Mouse (Mus musculus): ENCODE data around the gene E2f1.

E2f1 gene

DNA sequence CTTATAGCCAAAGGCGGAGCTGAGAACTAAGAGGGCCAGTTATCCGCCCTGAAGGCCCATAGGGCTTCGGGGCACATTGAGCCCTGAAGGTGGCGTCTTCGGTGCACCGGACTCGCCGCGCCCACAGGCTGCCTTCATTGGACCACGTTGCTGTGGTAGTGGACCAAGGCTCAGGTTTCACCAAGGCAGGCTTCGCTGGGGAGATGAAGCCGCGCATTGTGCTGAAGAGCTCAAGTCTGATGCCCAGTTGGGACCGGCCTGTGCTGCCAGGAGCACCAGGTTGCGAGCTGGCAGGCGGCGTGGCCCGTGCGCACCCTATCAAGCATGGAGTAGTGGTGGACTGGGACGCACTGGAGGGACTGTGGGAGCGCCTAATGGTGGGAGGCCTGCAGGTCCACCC is 17.8 kb downstream of the E2f1 start:
- no peak for DNase-seq (ENCODE audit: low spot score)

GRCm38 (mm10) chr2:154551476-154551875 is 18.2 kb downstream of the E2f1 start, which contains the start of gene Actl10:
Gene Actl10 (plus strand): TSS chr2:154551776.
- DNase-seq (ENCODE audit: low spot score): no peak

DNA sequence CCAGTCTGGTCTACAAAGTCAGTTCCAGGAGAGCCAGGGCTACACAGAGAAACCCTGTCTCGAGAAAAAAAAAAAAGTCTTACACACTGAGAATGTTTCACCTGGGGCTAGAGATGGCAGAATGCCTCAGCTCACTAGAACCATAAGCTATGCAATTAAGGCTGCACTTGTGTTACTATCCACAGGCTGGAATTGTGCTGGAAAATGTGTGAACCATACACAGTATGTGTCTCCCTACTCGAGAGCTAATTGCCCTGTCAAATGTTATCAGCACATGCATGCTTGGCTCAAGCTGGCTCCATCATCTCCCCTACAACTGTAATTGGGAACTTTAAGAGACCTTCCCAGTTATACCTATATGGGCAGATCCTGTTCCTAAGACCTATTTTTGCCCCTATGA is 18.8 kb downstream of the E2f1 start:
- DNase-seq (ENCODE audit: low spot score): no peak

DNA sequence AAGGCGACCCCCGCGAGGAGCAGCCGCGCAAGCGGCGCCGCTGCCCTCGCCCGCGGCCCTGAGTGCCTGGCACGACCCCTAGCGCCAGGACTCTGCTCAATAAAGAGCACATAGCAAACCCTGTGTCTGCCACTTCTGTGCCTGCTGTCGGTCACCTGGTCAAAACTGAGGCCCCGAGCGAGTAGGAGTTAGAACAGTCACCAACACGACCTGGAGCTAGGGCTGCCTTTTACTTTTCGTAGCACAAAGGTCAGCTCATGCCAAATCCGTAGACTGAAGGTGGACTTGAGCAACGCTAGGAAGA is 19.9 kb downstream of the E2f1 start:
- no peak for DNase-seq (ENCODE audit: low spot score)

DNA sequence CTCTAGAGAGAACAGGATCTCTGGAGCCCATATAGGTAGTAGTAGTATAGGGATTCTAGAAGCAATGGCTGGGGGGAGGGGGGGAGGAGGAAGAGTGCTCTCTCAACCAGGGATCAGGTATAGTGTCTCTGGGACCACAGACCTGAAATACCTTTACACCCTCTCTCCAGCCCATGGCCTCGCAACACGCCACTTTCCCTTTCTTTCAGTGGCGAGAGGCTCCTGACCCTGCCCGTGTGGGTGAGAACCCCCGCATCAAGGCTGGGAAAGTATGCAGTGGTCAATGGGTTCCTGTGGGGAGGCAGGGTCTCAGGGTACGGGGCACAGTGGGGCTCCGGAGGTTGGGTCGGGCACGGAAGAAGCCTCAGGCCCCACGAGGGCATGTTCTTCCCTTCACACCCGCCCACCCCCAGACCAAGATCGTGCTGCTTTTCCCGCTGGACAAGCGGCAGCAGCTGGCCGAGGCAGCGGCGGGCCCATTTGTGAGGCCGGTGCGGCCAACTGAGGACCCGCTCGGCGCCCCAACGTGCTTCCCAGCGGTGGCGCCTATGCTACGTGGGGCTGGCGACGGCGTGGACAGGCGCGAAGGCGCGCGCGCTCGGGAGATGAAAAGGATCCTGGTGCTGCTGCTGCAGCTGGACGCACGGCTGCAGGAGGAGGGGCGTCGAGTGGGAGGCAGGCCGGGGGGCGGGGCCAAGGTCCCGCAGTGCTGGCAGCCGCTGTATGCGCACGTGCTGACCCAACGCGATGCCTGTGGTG is 20.4 kb downstream of the E2f1 start:
- peak; percentile 49 for DNase-seq (ENCODE audit: low spot score)

GRCm38 (mm10) chr2:154548688-154549087 is 21.0 kb downstream of the E2f1 start:
- no peak for DNase-seq (ENCODE audit: low spot score)

- no peak for DNase-seq (ENCODE audit: low spot score)
These were observed 23.0 kb downstream of the E2f1 start, which contains the start of gene 1700003F12Rik for GRCm38 (mm10) chr2:154546711-154547110. Gene 1700003F12Rik (plus strand): TSS chr2:154547085.

DNA sequence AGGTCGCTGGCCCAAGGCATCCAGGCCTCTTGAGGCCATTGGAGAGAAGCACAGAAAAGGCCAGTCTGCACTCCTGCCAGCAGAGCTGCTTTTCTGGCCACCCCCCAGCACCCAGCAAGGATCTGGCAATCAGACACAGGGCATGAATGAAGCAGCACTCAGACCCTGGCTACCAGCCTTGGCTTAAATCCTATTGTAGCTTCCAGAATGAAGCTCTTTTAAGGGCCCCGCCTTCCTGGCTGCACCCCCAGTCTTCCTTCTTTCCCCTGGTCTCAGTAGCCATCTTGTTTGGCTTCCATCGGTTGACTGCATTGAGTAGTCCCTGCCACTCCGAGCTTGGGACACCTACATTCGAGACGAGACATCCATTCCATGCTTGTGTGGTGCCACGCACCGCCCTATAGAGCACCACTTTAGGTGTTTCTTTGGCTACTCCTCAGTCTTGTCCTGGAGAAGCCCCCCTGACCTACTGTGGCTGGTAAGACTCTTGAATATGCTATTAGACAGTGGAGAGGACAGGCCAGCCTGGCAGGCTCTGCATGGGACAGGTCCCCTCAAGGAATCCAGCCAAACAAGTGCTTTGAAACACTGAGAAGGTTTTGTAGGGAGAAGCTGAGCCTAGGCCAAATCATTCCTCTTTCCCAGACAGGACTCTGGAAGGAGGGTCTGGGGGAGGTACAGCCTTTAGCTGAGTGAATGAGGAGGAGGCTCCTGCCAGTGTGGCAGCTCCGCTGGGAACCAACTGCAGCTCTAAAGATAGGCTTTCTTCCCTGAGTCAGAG is 25.9 kb downstream of the E2f1 start:
- no peak for DNase-seq (ENCODE audit: low spot score)

GRCm38 (mm10) chr2:154541630-154542029 is 28.1 kb downstream of the E2f1 start:
- no peak for DNase-seq (ENCODE audit: low spot score)

- no peak for DNase-seq (ENCODE audit: low spot score)
These were observed 30.0 kb downstream of the E2f1 start for GRCm38 (mm10) chr2:154539720-154540119.

- no peak for DNase-seq (ENCODE audit: low spot score)
These were observed 31.0 kb downstream of the E2f1 start for GRCm38 (mm10) chr2:154538710-154539109.

DNA sequence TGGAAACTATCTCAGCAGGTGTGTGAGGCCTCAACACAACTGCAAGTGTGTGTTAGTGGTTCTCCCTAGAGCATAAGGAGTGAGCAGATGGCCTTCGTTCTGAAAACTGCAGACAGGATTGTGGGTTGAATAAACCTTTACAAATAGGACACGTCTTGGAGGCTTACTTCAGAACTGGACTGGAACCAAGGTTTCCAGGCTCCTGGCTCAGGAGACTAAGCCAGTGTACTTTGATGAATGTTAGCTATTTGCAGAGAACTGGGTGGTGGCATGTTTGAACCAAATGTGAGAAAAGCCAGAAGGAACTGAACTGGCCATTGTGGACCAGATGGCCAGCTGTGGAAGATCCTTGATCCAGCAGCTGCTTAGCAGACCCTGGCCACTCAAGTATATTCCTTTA is 31.4 kb downstream of the E2f1 start:
- DNase-seq (ENCODE audit: low spot score): no peak

- no peak for DNase-seq (ENCODE audit: low spot score)
These were observed 34.9 kb downstream of the E2f1 start for GRCm38 (mm10) chr2:154534704-154535270.

DNA sequence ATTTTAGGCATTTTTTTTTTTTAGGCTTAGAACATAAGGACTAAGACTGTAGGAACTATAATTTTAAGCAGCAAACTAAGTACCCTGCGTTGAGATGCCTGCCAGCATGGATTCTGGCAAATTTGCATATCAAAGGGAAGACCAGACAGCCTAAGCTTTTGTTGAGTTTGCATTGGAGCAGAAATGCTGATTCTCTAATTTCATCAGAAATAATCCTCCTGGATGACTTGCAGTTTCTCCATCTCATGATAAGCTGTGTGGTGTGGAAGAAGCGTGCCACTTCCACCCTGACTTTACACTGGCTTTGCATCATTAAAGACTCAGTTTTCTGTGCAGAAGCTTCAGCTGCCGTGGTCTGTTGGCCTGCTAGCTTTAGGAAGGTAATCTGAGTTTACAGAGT is 36.8 kb downstream of the E2f1 start:
- DNase-seq (ENCODE audit: low spot score): no peak

- no peak for DNase-seq (ENCODE audit: low spot score)
These were observed 43.2 kb downstream of the E2f1 start for GRCm38 (mm10) chr2:154526531-154526930.

DNA sequence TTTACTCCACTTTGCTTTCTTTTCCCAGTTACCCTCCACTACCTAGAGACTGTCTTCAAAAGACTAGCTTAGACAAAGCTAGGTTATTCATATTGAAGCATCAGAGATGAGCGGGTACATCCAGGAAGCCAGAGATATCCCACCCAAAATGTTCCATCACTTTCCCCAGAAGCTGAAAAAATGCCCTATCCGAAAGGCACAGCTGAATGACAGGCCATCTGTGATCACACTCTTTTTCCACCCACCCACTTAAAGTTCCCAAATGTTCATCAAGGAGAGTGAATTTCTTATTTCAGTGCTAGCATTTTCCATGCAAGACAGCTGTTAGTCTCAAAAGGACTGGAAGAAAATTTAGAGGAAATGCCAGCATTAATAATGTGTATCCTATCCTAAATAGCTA is 44.4 kb downstream of the E2f1 start:
- no peak for DNase-seq (ENCODE audit: low spot score)

GRCm38 (mm10) chr2:154522334-154522733 is 47.4 kb downstream of the E2f1 start:
- no peak for DNase-seq (ENCODE audit: low spot score)

DNA sequence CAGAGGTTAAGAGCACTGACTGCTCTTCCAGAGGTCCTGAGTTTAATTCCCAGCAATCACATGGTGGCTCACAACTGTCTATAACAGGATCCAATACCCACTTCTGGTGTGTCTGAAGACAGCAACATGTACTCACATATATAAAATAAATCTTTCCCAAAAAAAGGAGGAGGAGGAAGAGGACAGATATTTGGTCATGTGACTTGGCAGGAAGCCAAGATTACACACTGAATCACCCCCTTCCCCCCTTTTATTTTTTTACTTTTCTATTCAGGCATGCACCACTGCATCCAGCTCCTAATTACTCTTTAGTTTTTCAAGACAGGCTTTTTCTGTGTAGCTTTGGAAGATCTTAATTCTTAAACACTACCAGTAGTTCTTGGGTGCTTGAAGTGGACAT is 48.2 kb downstream of the E2f1 start:
- no peak for DNase-seq (ENCODE audit: low spot score)

DNA sequence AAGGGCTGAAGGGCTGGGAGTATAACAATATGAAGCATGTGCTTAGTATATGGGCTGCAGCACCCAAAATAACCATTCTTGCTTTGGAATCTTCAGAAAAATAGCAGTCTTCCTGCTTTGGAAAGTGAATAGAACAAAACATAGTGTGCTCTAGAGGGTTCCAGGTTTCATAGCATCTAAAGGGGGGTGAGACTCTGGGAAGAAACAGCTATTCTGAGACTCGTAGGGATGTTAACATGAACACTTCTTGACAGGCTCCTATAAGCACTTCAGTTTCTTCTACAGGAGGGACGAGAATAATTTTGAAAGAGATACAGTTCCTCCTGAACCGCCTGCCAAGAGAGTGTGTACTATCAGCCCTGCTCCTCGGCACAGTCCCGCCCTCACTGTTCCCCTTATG is 52.3 kb downstream of the E2f1 start:
- no peak for DNase-seq (ENCODE audit: low spot score)

DNA sequence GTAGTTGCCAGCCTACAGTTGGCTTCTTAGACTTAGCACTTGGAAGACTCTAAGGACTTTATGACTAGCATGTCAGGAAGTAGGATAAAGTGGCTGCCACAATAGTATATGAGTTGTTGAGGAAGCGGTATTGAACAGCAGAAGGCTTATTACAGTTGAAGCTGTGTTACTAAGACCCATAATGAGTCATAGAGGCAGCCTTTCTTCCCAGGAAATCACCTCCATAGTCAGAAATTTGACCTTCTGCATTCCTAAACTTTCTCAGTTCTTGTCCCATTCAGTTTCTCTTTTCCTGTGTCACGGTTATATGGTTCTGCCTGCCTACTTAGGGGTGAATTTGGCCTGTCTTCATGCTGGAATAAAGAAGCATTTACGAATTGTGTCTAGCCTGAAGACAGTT is 52.7 kb downstream of the E2f1 start:
- no peak for DNase-seq (ENCODE audit: low spot score)

GRCm38 (mm10) chr2:154510141-154510540 is 59.6 kb downstream of the E2f1 start:
- DNase-seq (ENCODE audit: low spot score): peak; percentile 13

Measured in ovary, adult 18-20 months (tissue).